11 mouse cellular contexts compared by ENCODE assay signal in genomic region chr9:103525041-103525537, GRCm38 (mm10). TPM values are rescaled to one million over a fixed set of nuclear protein-coding genes. Genes with fewer than 3 reads are reported as not detected.
DNase-seq lines count a peak whose midpoint lies in the region; ATAC-seq and TF ChIP-seq lines count a peak whose summit lies in the region.
"Had no signal": no experiment of that assay in that cellular context is flagged by ENCODE, and none has a peak within 500 bp of the region (broad histone marks: within the 10 kb centered on the region; RNA-seq: fewer than 3 reads in every experiment).

No protein-coding gene starts in this region.

- 21% methylated on average over 10 of the region's 10 CpGs for WGBS in forebrain, embryonic 10.5 days
- WGBS in neural tube, embryonic 15.5 days = 17% methylated on average over 10 of the region's 10 CpGs
- WGBS in intestine, postnatal 0 days = 23% methylated on average over 10 of the region's 10 CpGs

- peaks cover 32% of the 10 kb centered on the region for H3K4me1 ChIP-seq in forebrain, embryonic 10.5 days
- peaks cover 33% of the 10 kb centered on the region for H3K4me1 ChIP-seq in neural tube, embryonic 15.5 days
- H3K4me1 ChIP-seq in intestine, postnatal 0 days (replicated peaks; ENCODE audit: control insufficient read depth, insufficient read depth, low read length) = no peaks in the 10 kb centered on the region

- no peak for DNase-seq in layer of hippocampus, adult 2 months (ENCODE audit: low spot score in 2 of 2)
- no peak for DNase-seq in layer of hippocampus, postnatal 14 days (ENCODE audit: low spot score in 2 of 2)
- DNase-seq in forebrain, embryonic 10.5 days (ENCODE audit: extremely low spot score, low spot score) = no peak
- peak; percentile 14 for DNase-seq in kidney, postnatal 14 days
- no peak for DNase-seq in left cerebral cortex, adult 18-20 months (ENCODE audit: low spot score in 2 of 2)
- DNase-seq: cerebellum, adult 11-12 months; gastrocnemius, adult 2 months had no signal

- H3K9ac ChIP-seq in neural tube, embryonic 15.5 days (replicated peaks) = no peak overlapping the region
- H3K9ac ChIP-seq in intestine, postnatal 0 days (ENCODE audit: low read depth, low read length) = no peak overlapping the region

- no peaks in the 10 kb centered on the region for H3K27me3 ChIP-seq in forebrain, embryonic 10.5 days (ENCODE audit: poor library complexity, severe bottlenecking)
- H3K27me3 ChIP-seq in neural tube, embryonic 15.5 days (replicated peaks) = no peaks in the 10 kb centered on the region
- no peaks in the 10 kb centered on the region for H3K27me3 ChIP-seq in intestine, postnatal 0 days (replicated peaks; ENCODE audit: control insufficient read depth, insufficient read depth, low read length)

- no peaks in the 10 kb centered on the region for H3K9me3 ChIP-seq in forebrain, embryonic 10.5 days
- no peaks in the 10 kb centered on the region for H3K9me3 ChIP-seq in neural tube, embryonic 15.5 days (replicated peaks)
- no peaks in the 10 kb centered on the region for H3K9me3 ChIP-seq in intestine, postnatal 0 days (ENCODE audit: control insufficient read depth)

- ATAC-seq in neural tube, embryonic 15.5 days (ENCODE audit: low FRiP score) = peak; percentile 48
- no peak for ATAC-seq in megakaryocyte, adult 5-6 weeks (ENCODE audit: poor library complexity, severe bottlenecking)
- no peak for ATAC-seq in intestine, postnatal 0 days

- no peak overlapping the region for H3K4me2 ChIP-seq in neural tube, embryonic 15.5 days
- H3K4me2 ChIP-seq in intestine, postnatal 0 days (replicated peaks; ENCODE audit: low read depth) = no peak overlapping the region

- TF ChIP-seq CTCF in layer of hippocampus, adult 2 months (conservative IDR thresholded peaks at IDR 0.05) = no peak
- TF ChIP-seq CTCF in intestine, postnatal 0 days (IDR thresholded peaks at IDR 0.05; ENCODE audit: low read depth) = no peak

- H3K27ac ChIP-seq in layer of hippocampus, adult 2 months = peak overlapping the region; percentile 53; the same call in 1 of the 2 replicates
- H3K27ac ChIP-seq in forebrain, embryonic 10.5 days = peak overlapping the region; percentile 73
- H3K27ac ChIP-seq in neural tube, embryonic 15.5 days (replicated peaks) = no peak overlapping the region
- no peak overlapping the region for H3K27ac ChIP-seq in intestine, postnatal 0 days (ENCODE audit: low read depth, low read length)
- H3K27ac ChIP-seq: gastrocnemius, adult 2 months had no signal

- H3K36me3 ChIP-seq in forebrain, embryonic 10.5 days (replicated peaks) = no peaks in the 10 kb centered on the region
- H3K36me3 ChIP-seq in neural tube, embryonic 15.5 days = no peaks in the 10 kb centered on the region
- H3K36me3 ChIP-seq in intestine, postnatal 0 days (ENCODE audit: control insufficient read depth, insufficient read depth) = no peaks in the 10 kb centered on the region

- no peak overlapping the region for H3K4me3 ChIP-seq in layer of hippocampus, adult 2 months
- peak overlapping the region; percentile 14; the same call in 1 of the 2 replicates for H3K4me3 ChIP-seq in forebrain, embryonic 10.5 days
- H3K4me3 ChIP-seq in neural tube, embryonic 15.5 days (replicated peaks) = no peak overlapping the region
- no peak overlapping the region for H3K4me3 ChIP-seq in intestine, postnatal 0 days (ENCODE audit: low read depth, low read length)
- H3K4me3 ChIP-seq: gastrocnemius, adult 2 months had no signal

RNA-seq across cellular contexts. Expression of gene Bfsp2, which starts 44.9 kb away (rescaled TPM):
- 1 to 10 TPM; 2.0 to 2.3 TPM for total RNA-seq in layer of hippocampus, adult 2 months (2021)
- 10 to 100 TPM; 10.5 to 11.8 TPM for total RNA-seq in layer of hippocampus, postnatal 14 days (2021)
- polyA plus RNA-seq in forebrain, embryonic 10.5 days (2016; fragmentation: Nextera tagmentation; extraction: Ambion mirVana) = 0.59 and 0.79 TPM in 2 replicates
- polyA plus RNA-seq in neural tube, embryonic 15.5 days (2015; fragmentation: Nextera tagmentation; extraction: Ambion mirVana) = 2.5 and 2.7 TPM in 2 replicates
- 1 to 10 TPM; 2.9 to 3.8 TPM for total RNA-seq in left cerebral cortex, adult 18-20 months (2021)
- total RNA-seq in megakaryocyte, adult 5-6 weeks (2015) = 0.30 TPM in 1 of 2 replicates, not detected in the other
- total RNA-seq in megakaryocyte, adult 5-6 weeks (2017) = 1.1 and 1.3 TPM in 2 replicates
- polyA plus RNA-seq in intestine, postnatal 0 days (2015; fragmentation: Nextera tagmentation; extraction: Ambion mirVana) = 0.35 and 0.41 TPM in 2 replicates
- total RNA-seq: ES-E14 had no signal

Comparison
In these comparisons a context has a peak if more than half of its experiments do, and no peak if none do; other contexts are left out.
1. H3K27ac ChIP-seq: peak in layer of hippocampus, adult 2 months (single experiment) and forebrain, embryonic 10.5 days (single experiment); none in neural tube, embryonic 15.5 days (single experiment) and intestine, postnatal 0 days (single experiment).